Mouse (Mus musculus) thymus, postnatal 36 days (tissue): ENCODE data around the gene BC049352.

Experiments used
- DNase-seq, 2 experiments: peaks; one replicate each; pipeline ENCODE4 v3.0.0; 2022; ENCODE audit warnings: mixed read lengths in 2 of 2

BC049352 gene

DNA sequence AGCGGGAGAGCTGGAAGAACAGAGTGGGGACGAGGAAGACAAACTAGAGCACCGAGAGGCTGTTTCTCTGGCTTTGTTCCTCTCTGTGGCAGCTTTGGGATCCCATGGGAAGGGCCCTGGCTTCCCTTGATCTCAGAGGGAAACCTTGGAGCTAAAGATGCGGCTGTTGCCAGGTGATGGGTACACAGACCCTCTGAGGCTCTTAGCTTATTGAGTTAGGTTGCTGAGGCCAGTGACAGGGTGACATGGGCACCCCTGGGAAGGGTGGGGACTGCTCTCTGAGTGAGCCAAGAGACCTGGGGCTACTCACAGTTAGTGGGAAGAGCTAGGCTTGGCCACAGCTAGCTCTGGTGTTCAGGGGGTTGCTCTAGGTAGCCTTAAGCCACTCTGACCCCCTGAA is 13.7 kb downstream of the BC049352 start:
- no peak for DNase-seq

GRCm38 (mm10) chr9:45196125-45196830 is 14.5 kb downstream of the BC049352 start:
- peak; percentile 53 to 77 for DNase-seq

DNA sequence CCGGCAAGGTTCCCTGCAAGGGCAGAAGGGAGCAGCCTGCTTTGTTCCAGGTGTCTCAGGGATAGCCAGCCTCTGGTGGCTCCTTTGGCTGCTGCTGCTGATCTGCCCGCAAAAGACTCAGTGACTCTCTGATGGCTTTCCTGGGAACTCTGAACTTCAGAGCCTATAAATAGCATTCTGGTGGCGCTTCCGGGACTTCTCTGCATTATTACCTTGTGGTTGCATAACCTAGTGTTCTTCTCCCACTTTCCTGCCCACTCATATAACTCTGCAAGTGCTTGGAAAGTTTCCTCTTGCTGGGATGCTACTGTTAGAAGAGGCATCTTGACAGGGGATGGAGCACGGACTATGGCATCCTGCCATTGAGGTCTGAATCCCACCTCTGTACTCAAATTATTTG is 15.7 kb downstream of the BC049352 start:
- DNase-seq: no peak

DNA sequence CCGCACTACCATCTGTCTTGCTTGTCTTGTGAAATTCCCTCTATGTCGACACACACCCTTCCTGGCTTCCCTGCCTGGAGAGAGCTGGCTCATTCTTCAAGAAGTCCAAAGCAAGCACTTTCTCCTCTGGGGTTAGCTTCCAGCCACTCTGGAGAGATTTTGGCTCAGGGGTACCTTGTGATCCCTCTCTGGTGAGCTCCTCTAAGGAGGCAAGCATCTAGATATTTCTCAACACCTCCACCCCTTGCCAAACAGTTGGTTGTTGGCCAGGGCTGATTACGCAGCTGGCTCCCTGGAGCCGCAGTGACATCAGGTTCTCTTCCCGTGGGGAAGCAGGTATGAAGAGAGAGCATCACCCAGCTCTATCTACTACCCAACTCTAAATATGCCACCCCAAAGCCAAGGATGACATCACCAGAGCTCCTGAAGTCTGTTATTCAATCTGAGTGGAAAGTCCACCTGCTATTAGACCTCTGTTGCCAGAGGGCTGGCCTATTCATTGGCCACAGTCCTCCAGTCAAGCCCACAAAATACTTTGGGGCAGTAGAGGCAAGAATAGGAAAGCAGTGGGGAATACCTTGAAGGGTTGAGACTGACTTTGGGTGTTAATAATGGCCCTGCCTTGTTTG is 19.6 kb downstream of the BC049352 start:
- no peak for DNase-seq

GRCm38 (mm10) chr9:45202021-45202798 is 20.4 kb downstream of the BC049352 start:
- no peak for DNase-seq

GRCm38 (mm10) chr9:45203797-45204410 is 22.1 kb downstream of the BC049352 start, which contains the start of gene Tmprss4:
Gene Tmprss4 (minus strand): TSS chr9:45204092.
- DNase-seq: peak in 1 of 2 experiments; percentile 50

- DNase-seq: no peak
Observed at GRCm38 (mm10) chr9:45205143-45205542, 23.3 kb downstream of the BC049352 start.

GRCm38 (mm10) chr9:45206121-45206520 is 24.3 kb downstream of the BC049352 start:
- DNase-seq: no peak

GRCm38 (mm10) chr9:45207015-45207743 is 25.4 kb downstream of the BC049352 start:
- peak in 1 of 2 experiments; percentile 44 for DNase-seq

DNA sequence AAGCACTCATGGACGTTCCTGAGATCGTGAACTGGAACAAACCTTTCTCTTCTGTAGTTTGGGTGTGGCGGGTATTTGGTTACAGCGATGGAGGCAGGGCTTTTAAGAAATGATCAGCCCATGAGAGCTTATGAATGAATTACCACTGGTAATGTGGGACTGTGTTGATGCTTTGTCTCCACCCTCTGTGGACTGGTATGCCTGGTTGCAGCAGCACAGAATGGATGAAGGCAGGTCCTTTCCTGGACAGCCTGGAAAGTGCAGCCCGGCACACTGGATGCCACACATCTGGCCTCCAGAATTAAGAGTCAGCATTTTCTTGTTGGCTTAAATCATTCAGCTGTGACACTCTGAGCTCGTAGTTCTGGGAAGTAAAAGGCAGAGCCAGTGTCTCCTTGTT is 30.2 kb downstream of the BC049352 start:
- no peak for DNase-seq

DNA sequence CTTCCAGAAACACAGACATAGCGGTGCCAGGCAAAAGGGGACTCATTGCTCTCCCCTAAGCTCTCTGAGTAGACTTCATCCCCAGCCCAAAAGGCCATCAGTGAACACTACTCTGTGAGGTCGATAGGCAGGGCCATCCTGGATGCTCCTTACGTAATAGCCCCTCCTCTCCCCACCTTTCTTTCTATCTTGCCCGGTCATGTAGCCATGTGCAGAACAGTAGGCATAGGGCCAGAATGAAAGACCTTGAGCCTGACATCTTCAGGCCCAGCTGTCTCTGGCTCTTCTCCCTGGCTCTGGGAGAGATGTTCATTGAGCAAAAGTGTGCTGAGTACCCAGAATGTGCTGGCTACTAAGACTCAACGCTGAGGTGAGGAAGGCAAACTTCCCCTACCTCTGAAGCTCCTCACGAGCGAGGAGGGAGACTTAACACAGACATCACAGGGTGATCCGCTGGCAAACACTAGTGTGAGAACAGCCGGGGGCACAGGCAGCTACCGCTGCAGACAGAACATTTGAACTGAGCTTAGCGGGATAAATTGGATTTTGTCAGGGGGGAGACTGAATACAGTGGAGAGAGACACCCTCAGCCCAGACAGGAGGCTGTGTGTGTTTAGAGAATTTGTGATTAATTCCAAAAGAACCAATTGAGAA is 33.8 kb downstream of the BC049352 start:
- peak in 1 of 2 experiments; percentile 56 for DNase-seq

- peak in 1 of 2 experiments; percentile 2 for DNase-seq
Observed at GRCm38 (mm10) chr9:45219644-45220043, 37.8 kb downstream of the BC049352 start.

DNA sequence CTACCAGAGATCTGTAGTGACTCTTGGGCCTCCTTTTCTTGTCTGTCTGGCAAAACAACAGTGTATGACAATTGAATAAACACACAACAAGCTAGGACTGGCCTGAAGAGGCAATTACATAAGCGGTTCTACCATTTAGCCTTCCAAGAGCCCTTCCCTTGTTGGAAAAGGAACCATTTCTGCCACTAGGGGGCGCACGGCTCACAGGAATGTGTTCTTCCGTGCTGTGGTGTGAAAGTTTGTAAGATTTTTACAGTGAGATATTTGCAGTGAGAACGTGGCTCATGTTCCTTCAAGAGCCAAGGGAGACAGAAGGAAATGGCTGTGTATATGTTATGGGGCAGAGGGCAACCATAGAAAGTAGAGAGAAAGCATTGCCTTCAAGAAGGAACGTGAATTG is 39.8 kb downstream of the BC049352 start:
- peak; percentile 89 to 94 for DNase-seq

DNA sequence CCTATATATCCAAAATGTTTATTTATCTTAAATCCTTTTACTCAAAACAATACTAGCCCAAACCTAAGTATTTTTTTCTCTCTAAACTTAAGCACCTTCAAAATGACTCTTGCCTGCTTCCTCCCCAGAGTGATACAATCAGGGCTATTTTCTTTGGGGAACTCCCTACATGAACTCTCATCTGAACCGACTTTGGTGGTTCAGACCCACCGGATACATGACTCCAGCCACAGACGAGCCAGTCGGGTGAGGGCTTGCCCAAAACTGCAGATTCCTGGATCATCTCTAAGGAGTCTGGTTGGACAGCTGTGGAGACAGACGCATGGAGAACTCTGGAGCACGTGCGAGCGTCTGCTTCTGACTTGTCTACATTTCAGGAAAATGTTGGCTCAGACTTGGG is 47.6 kb downstream of the BC049352 start:
- DNase-seq: no peak

GRCm38 (mm10) chr9:45235668-45236227 is 53.9 kb downstream of the BC049352 start:
- no peak for DNase-seq

GRCm38 (mm10) chr9:45236744-45237143 is 54.9 kb downstream of the BC049352 start:
- DNase-seq: no peak

GRCm38 (mm10) chr9:45241397-45241796 is 59.6 kb downstream of the BC049352 start:
- no peak for DNase-seq

- no peak for DNase-seq
Observed at GRCm38 (mm10) chr9:45245432-45245831, 63.6 kb downstream of the BC049352 start.

GRCm38 (mm10) chr9:45246060-45246459 is 64.3 kb downstream of the BC049352 start:
- DNase-seq: no peak

- DNase-seq: peak in 1 of 2 experiments; percentile 19
Observed at GRCm38 (mm10) chr9:45247536-45247935, 65.7 kb downstream of the BC049352 start.

DNA sequence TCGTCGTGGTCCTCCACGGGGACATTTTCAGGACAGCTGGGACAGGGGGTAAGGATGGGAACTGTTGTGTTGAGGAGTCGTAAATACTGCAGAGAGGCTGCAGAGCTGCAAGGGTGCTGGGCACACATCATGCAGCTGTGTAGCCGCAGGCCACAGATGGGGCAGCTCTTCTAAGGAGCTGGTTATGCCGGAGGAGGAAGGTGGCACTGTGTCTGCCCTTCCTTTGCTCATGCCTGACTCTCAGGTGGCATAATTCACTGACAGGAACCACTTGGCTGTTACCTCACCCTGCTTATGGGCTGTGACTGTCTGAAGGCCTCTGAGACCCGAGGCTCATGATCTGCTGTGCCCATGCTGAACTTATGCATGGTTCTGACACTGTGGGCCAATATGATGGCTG is 68.5 kb downstream of the BC049352 start:
- DNase-seq: peak; percentile 56 to 80
